Mouse (Mus musculus) erythroblast, embryonic 14.5 days (primary cell): ENCODE results near the gene Slc40a1. TPM values are rescaled to one million over a fixed set of nuclear protein-coding genes. Genes with fewer than 3 reads are reported as not detected.

Source experiments
- H3K27me3 ChIP-seq: 2 replicates; pipeline ENCODE4 v1.6.1; 2012; ENCODE audit warnings: inconsistent platforms; ENCODE audit not compliant: control insufficient read depth
- H3K36me3 ChIP-seq: 2 replicates; pipeline ENCODE4 v1.6.1; 2012; ENCODE audit warnings: mild to moderate bottlenecking, inconsistent platforms; ENCODE audit not compliant: control insufficient read depth
- H3K4me1 ChIP-seq: 2 replicates; pipeline ENCODE4 v1.6.1; 2012; ENCODE audit warnings: inconsistent platforms; ENCODE audit not compliant: control insufficient read depth
- H3K4me3 ChIP-seq: replicated peaks from 2 replicates; pipeline ENCODE3; 2012; ENCODE audit warnings: moderate library complexity, mild to moderate bottlenecking, inconsistent platforms
- H3K9me3 ChIP-seq: 2 replicates; pipeline ENCODE4 v1.6.1; 2012; ENCODE audit warnings: low read length, inconsistent platforms, mixed read lengths; ENCODE audit not compliant: control insufficient read depth
- GATA1 ChIP-seq: IDR thresholded peaks from 2 replicates; pipeline ENCODE4 v1.6.1; 2012; ENCODE audit warnings: low read length, inconsistent platforms, mixed read lengths
- TAL1 ChIP-seq: IDR thresholded peaks from 3 replicates; pipeline ENCODE4 v1.6.1; 2012; ENCODE audit warnings: low read length, inconsistent platforms, mixed read lengths
- polyA plus RNA-seq: library from polyadenylated mRNA; stranded (reverse); fragments of >175 nt; gene quantifications from 2 replicates; pipeline ENCODE4 v1.2.3, GENCODE M21; 2012

Gene Slc40a1
- polyA plus RNA-seq, 1 experiment = 0.51 TPM

DNA sequence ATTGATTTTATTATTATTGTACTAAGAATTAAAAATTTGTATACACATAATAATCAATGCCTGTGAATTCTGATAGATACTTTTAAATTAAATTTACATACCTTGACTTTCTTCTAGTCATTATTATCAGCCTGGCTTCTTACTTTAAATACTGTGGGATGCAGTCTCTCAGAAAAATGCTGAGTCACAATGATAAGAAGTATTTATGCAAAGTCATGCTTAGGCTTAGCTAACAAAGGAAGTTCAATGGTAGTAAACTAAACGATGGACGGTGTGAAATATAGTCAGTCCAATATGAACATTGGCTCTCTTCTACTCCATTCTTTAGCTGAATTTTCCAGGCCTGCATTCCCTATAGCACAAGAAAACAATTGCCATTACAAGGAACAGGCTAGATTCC lies 53.1 kb downstream of the Slc40a1 start:
- Histone ChIP-seq H3K36me3 (no peaks in the 10 kb centered on the region; the same call in 1 of the 2 replicates), H3K4me3 (peak overlapping the region; percentile 53), H3K27me3 (no peaks in the 10 kb centered on the region), H3K9me3 (no peaks in the 10 kb centered on the region), H3K4me1 (peaks cover 61% of the 10 kb centered on the region)
- TF ChIP-seq TAL1 (no peak), GATA1 (no peak; the same call in 1 of the 2 replicates)

DNA sequence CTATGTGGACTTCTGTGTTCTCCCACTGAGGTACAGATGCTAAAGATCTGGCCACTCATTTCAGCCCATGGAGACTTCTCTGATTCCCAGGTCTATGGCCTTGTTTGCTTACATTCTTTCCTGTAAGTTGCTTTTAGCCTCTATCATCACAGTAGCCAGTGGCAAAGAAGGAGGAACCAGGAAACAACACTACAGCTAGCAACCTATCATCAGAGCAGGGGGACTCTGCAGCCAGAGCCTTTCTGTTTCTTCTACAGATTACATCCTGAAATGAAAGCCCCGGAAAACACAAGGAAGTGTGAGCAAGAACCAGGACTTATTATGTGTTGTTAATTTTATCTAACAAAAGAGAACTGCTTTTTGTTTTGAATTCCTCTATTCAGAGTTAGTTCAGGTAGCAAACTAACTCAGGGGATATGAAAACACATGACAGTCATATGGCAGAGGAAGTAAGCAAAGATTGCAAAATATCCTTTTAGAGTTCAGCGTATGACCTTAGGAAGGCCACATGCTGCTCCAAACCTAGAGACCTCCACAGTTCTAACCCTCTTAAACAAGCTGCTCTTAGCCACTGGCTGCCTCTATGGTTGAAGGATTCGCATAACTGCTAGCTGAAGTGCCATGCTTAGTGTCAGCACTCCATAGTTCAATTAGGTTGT lies 57.7 kb downstream of the Slc40a1 start:
- no peaks in the 10 kb centered on the region for H3K27me3 ChIP-seq
- H3K9me3 ChIP-seq = peaks cover 1% of the 10 kb centered on the region; the same call in 1 of the 2 replicates
- TF ChIP-seq GATA1 = no peak
- TF ChIP-seq TAL1 = no peak
- H3K4me1 ChIP-seq = peaks cover 22% of the 10 kb centered on the region
- no peaks in the 10 kb centered on the region; the same call in 1 of the 2 replicates for H3K36me3 ChIP-seq
- H3K4me3 ChIP-seq = no peak overlapping the region

DNA sequence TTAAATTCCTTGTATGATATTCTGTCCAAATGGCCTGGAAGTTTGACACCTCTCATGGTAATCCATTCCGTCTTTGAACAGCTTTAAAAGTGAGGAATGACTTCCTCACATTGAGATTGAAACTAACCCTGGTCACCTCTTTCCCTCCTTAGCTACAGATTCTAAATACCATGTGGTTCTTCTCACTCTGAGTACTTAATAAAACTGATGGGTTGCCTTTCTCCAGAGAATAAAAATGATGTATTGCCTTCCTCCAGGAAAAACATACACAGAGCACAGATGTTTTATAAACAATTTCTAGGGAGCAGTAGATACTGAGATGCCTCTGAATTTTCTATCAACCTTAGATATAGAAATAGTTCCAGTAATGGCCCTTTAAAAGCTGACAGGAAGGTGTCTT lies 58.3 kb downstream of the Slc40a1 start:
- TF ChIP-seq TAL1 (no peak), GATA1 (no peak)
- H3K9me3 ChIP-seq = peaks cover 4% of the 10 kb centered on the region
- H3K4me3 ChIP-seq = no peak overlapping the region
- H3K36me3 ChIP-seq = no peaks in the 10 kb centered on the region
- H3K4me1 ChIP-seq = peaks cover 17% of the 10 kb centered on the region
- H3K27me3 ChIP-seq = no peaks in the 10 kb centered on the region

DNA sequence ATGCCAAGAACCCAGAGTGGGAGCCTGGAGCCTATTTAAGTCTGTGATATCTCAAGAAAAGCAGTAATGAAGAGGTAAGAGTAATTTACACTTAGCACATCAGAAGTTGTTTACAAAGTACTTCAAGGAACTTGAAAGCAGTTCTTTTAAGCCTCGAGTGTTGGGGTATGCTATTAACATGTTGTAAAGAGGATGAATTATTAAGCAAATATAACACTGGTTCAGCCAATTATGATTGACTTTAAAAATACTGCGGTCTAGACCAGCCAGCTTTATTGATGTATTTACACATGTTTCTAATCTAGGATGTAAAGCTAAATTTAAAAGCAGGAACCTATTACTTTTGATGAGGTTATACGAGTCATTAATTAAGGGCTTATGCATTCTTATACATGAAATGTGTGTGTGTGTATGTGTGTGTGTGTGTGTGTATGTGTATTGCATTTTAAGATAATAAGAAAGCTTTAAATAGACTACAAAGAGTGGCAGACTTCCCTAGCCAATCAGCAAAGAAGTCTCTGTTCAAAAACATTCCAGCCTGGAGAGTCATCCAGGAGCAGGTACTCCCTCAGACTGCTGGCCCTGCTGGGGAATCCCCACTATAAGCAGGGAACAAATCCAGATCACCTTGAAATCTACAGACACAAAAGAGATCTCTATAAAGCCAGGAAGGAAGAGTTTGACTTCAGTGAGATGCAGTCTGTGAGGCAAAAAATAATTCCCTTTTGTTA lies 59.9 kb downstream of the Slc40a1 start:
- Histone ChIP-seq H3K27me3 (no peaks in the 10 kb centered on the region), H3K4me1 (peaks cover 8% of the 10 kb centered on the region), H3K9me3 (peaks cover 6% of the 10 kb centered on the region), H3K4me3 (no peak overlapping the region), H3K36me3 (no peaks in the 10 kb centered on the region)
- TF ChIP-seq GATA1 = no peak
- TF ChIP-seq TAL1 = no peak

GRCm38 (mm10) chr1:45865727-45866126 lies 60.6 kb downstream of the Slc40a1 start:
- peaks cover 6% of the 10 kb centered on the region for H3K9me3 ChIP-seq
- TF ChIP-seq GATA1 (no peak), TAL1 (no peak)
- peaks cover 3% of the 10 kb centered on the region; the same call in 1 of the 2 replicates for H3K4me1 ChIP-seq
- no peaks in the 10 kb centered on the region for H3K27me3 ChIP-seq
- no peaks in the 10 kb centered on the region for H3K36me3 ChIP-seq
- no peak overlapping the region for H3K4me3 ChIP-seq

- TF ChIP-seq GATA1 (no peak), TAL1 (no peak)
- Histone ChIP-seq H3K27me3 (no peaks in the 10 kb centered on the region), H3K4me3 (no peak overlapping the region), H3K36me3 (no peaks in the 10 kb centered on the region), H3K4me1 (peaks cover 4% of the 10 kb centered on the region), H3K9me3 (peaks cover 6% of the 10 kb centered on the region)
These were observed 61.0 kb downstream of the Slc40a1 start for GRCm38 (mm10) chr1:45865316-45865715.

DNA sequence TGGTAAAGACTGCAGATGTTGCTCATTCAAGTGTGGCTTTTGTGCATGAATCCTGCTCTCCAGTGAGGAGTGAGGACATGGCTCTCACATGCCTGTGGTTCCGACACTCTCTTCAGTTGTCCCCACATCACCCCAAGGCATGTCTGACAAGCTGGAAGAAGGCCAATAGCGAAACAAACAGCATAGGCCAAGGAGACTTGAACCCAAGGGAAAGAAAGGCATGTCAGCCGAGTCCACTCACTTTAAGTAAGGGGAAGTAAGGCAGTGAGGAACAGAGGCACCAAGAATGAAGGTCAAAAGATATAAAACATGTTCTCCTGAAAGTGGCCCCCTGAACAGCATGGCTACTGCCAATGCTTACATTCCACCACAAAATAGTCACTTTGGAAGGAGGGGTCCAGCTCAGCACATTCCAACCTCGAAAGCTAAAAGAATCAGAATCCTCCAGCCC lies 61.7 kb downstream of the Slc40a1 start:
- Histone ChIP-seq H3K4me1 (peaks cover 11% of the 10 kb centered on the region), H3K9me3 (peaks cover 6% of the 10 kb centered on the region), H3K27me3 (no peaks in the 10 kb centered on the region), H3K4me3 (no peak overlapping the region), H3K36me3 (no peaks in the 10 kb centered on the region)
- TF ChIP-seq GATA1 (no peak), TAL1 (no peak)

DNA sequence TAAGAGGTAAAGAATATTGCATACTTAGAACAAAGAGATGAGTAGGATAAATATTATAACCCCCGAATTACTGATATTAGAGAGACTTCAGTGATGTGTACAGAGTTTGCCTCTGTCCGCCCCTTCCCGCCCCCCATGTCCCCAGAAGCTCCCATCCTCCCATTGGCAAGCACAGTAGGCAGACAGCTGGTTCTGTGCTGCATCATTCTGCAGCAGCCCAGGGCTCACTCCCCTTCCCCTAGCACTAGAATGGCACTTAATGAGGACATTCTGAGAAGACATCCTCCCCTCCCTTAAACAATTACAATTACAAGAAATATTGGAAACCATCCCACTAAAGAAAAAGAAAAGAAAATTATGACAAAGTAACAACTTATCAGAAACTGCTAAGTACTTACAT lies 62.7 kb downstream of the Slc40a1 start:
- peaks cover 6% of the 10 kb centered on the region for H3K9me3 ChIP-seq
- peaks cover 14% of the 10 kb centered on the region for H3K4me1 ChIP-seq
- H3K4me3 ChIP-seq = no peak overlapping the region
- TF ChIP-seq TAL1 = no peak
- no peak for TF ChIP-seq GATA1
- no peaks in the 10 kb centered on the region for H3K36me3 ChIP-seq
- H3K27me3 ChIP-seq = no peaks in the 10 kb centered on the region

- no peaks in the 10 kb centered on the region for H3K36me3 ChIP-seq
- H3K9me3 ChIP-seq = peaks cover 6% of the 10 kb centered on the region
- H3K4me3 ChIP-seq = no peak overlapping the region
- no peaks in the 10 kb centered on the region for H3K27me3 ChIP-seq
- TF ChIP-seq TAL1 (no peak), GATA1 (no peak)
- H3K4me1 ChIP-seq = peaks cover 14% of the 10 kb centered on the region
These were observed 65.2 kb downstream of the Slc40a1 start for GRCm38 (mm10) chr1:45861162-45861561.
